In the genomic region with DNA sequence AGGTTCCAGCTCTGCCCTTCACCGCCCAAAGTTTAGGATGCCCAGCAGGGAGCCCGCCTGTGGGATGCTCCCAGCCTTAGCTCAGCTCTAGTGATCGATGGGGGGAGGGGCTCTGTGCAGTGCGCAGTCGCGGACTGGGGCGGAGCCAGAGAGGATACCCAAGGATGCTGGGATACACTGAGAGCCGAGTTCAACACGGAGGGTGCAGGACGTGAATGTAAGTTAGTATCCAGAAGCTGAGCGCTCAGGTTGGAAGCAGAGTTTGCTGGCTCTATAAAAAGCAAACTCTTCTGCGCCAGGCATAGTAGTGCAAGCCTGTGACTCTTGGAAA, we compare ENCODE assay signal across 9 mouse cellular contexts. TPM values are rescaled to one million over a fixed set of nuclear protein-coding genes. Genes with fewer than 3 reads are reported as not detected.
A peak's percentile ranks its signal among the peaks of the same experiment; 100 is the strongest.
DNase-seq lines count a peak whose midpoint lies in the region; ATAC-seq and TF ChIP-seq lines count a peak whose summit lies in the region.
"Had no signal": no experiment of that assay in that cellular context is flagged by ENCODE, and none has a peak within 500 bp of the region (broad histone marks: within the 10 kb centered on the region; RNA-seq: fewer than 3 reads in every experiment).

Gene Tvp23a (minus strand): TSS at position 99 of the 331 bp plus-strand sequence.

- no peak for TF ChIP-seq POLR2A in kidney, adult 2 months (IDR thresholded peaks at IDR 0.05; ENCODE audit: low read depth, low read length)

- no peak within 1 kb of the TSS for H3K27ac ChIP-seq in kidney, adult 2 months (ENCODE audit: insufficient read depth, low read depth, low read length)
- peak within 1 kb of the TSS; percentile 42 for H3K27ac ChIP-seq in embryonic facial prominence, embryonic 14.5 days (replicated peaks; ENCODE audit: low read depth, low read length)
- H3K27ac ChIP-seq in liver, embryonic 12.5 days = no peak within 1 kb of the TSS
- H3K27ac ChIP-seq: macrophage had no signal

- H3K4me2 ChIP-seq in embryonic facial prominence, embryonic 14.5 days (ENCODE audit: low read depth, low read length) = peak within 1 kb of the TSS; percentile 86
- H3K4me2 ChIP-seq in liver, embryonic 12.5 days = peak within 1 kb of the TSS; percentile 41

- peaks cover 14% of the 10 kb centered on the region; the same call in 1 of the 2 replicates for H3K4me1 ChIP-seq in kidney, adult 2 months (ENCODE audit: control insufficient read depth, insufficient read depth, low read length)
- 0 out of 2 replicates have a peak, but pooled peaks cover 5% of the 10 kb centered on the region for H3K4me1 ChIP-seq in embryonic facial prominence, embryonic 14.5 days (ENCODE audit: control insufficient read depth, insufficient read depth, low read length)
- no peaks in the 10 kb centered on the region for H3K4me1 ChIP-seq in liver, embryonic 12.5 days

- WGBS in kidney, adult 2 months = 27% methylated on average over 12 of the region's 12 CpGs
- 4% methylated on average over 12 of the region's 12 CpGs for WGBS in embryonic facial prominence, embryonic 14.5 days
- WGBS in liver, embryonic 12.5 days (ENCODE audit: insufficient replicate concordance) = 18% methylated on average over 12 of the region's 12 CpGs

- no peak for TF ChIP-seq CTCF in kidney, adult 2 months (conservative IDR thresholded peaks at IDR 0.05; ENCODE audit: insufficient read depth, insufficient read length, low read depth, low read length)

- H3K4me3 ChIP-seq in kidney, adult 2 months (ENCODE audit: insufficient read depth, low read depth, low read length) = no peak within 1 kb of the TSS
- H3K4me3 ChIP-seq in embryonic facial prominence, embryonic 14.5 days (ENCODE audit: low read depth, low read length) = peak within 1 kb of the TSS; percentile 47
- peak within 1 kb of the TSS; percentile 28 for H3K4me3 ChIP-seq in liver, embryonic 12.5 days

- peak; percentile 98 for ATAC-seq in embryonic facial prominence, embryonic 14.5 days (ENCODE audit: low read depth)
- ATAC-seq in liver, embryonic 12.5 days = peak; percentile 50; the same call in 1 of the 2 replicates
- ATAC-seq in erythroblast, adult 5-6 weeks (replicated peaks; ENCODE audit: low FRiP score, poor library complexity, severe bottlenecking) = no peak

- no peaks in the 10 kb centered on the region for H3K36me3 ChIP-seq in kidney, adult 2 months (ENCODE audit: control insufficient read depth, insufficient read depth, low read length)
- no peaks in the 10 kb centered on the region for H3K36me3 ChIP-seq in embryonic facial prominence, embryonic 14.5 days (ENCODE audit: control insufficient read depth, insufficient read depth, low read length)
- H3K36me3 ChIP-seq in liver, embryonic 12.5 days = no peaks in the 10 kb centered on the region

- H3K9me3 ChIP-seq in embryonic facial prominence, embryonic 14.5 days (ENCODE audit: control insufficient read depth, low read length) = no peaks in the 10 kb centered on the region
- H3K9me3 ChIP-seq in liver, embryonic 12.5 days (replicated peaks) = no peaks in the 10 kb centered on the region

- H3K9ac ChIP-seq in embryonic facial prominence, embryonic 14.5 days (ENCODE audit: low read depth, low read length) = peak within 1 kb of the TSS; percentile 67
- H3K9ac ChIP-seq in liver, embryonic 12.5 days = no peak within 1 kb of the TSS

- DNase-seq in kidney, adult 2 months = peak; percentile 36
- DNase-seq in kidney, adult 9 months = no peak
- peak; percentile 94 for DNase-seq in embryonic facial prominence, embryonic 14.5 days (ENCODE audit: low spot score)
- DNase-seq in heart, adult 9 months (ENCODE audit: low spot score in 2 of 2) = peak; percentile 37 to 40
- DNase-seq in kidney, postnatal 36 days = peak; percentile 16 to 50
- peak; percentile 33 for DNase-seq in ovary, adult 18-20 months (ENCODE audit: low spot score)

- no peaks in the 10 kb centered on the region for H3K27me3 ChIP-seq in kidney, adult 2 months (replicated peaks; ENCODE audit: control insufficient read depth, insufficient read depth, low read length)
- no peaks in the 10 kb centered on the region for H3K27me3 ChIP-seq in embryonic facial prominence, embryonic 14.5 days (replicated peaks; ENCODE audit: control insufficient read depth, insufficient read depth, low read length)
- no peaks in the 10 kb centered on the region for H3K27me3 ChIP-seq in liver, embryonic 12.5 days (replicated peaks)

RNA-seq across cellular contexts. Expression of gene Tvp23a, which starts in this region (rescaled TPM):
- polyA plus RNA-seq in kidney, adult 2 months (2012; rRNA removed) = 0.75 and 0.84 TPM in 2 replicates
- polyA plus RNA-seq in embryonic facial prominence, embryonic 14.5 days (2014; fragmentation: Nextera tagmentation; extraction: Ambion mirVana) = 13.2 and 14.7 TPM in 2 replicates
- 1.7 and 1.8 TPM in 2 replicates for polyA plus RNA-seq in liver, embryonic 12.5 days (2016; fragmentation: Nextera tagmentation; extraction: Ambion mirVana)
- not detected in 2 replicates for total RNA-seq in erythroblast, adult 5-6 weeks (2015; ENCODE audit: low replicate concordance)
- total RNA-seq in erythroblast, adult 5-6 weeks (2017; ENCODE audit: low replicate concordance) = not detected in 2 replicates
- polyA plus RNA-seq: macrophage had no signal

Comparison
In these comparisons a context has a peak if more than half of its experiments do, and no peak if none do; other contexts are left out.
1. Peak in DNase-seq in kidney, adult 2 months; RNA of the gene not detected or under 1 TPM.